Mouse (Mus musculus) adrenal gland, adult (tissue): ENCODE results near the gene Plekhg3.
A peak's percentile ranks its signal among the peaks of the same experiment; 100 is the strongest.

Source experiments
- DNase-seq, 2 experiments: peaks; one replicate each; pipeline ENCODE4 v3.0.0; 2022 to 2023; ENCODE audit warnings: low spot score in 1 of 2; ENCODE audit not compliant: inconsistent age in 2 of 2

Gene Plekhg3

DNA sequence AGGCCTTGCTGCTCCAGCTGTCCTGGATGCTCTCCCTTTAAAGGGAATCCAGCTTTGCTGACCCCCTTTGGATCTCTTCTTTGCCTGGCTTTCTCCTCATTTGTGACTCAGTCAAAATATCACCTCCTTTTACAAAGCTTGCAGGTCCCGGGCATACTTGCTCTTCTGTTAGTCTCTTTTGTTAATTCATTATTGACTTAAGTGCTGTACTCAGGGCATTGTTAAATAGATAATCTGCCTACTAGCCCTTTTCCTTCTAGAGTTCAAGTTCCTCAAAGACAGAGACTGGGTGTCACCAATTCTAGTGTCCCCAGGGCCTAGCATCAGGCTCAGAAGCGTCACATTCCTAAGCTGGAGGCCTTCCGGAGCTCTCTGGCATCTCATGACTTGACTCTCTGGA is 18.5 kb downstream of the Plekhg3 start:
- no peak for DNase-seq

DNA sequence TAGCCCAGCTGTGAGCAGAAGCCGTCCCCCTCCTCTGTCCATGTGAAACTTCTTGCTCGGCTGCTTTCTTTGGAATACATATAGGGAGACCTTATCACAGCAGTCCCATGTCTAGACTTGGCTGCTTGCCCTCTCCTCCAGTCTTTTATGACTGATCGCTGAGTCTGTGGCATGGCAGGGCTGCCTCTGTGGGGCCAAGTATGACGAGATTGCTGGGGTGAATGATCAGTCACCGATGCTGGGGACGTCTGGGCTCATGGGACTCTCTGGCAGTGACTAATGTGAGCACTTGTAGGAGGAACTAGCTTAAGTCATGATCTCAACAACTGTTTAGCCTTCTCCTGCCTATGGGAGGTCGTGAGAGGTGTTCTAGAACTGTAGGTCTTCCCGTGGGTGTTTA is 21.6 kb downstream of the Plekhg3 start:
- DNase-seq, result peak; percentile 83 to 88

DNA sequence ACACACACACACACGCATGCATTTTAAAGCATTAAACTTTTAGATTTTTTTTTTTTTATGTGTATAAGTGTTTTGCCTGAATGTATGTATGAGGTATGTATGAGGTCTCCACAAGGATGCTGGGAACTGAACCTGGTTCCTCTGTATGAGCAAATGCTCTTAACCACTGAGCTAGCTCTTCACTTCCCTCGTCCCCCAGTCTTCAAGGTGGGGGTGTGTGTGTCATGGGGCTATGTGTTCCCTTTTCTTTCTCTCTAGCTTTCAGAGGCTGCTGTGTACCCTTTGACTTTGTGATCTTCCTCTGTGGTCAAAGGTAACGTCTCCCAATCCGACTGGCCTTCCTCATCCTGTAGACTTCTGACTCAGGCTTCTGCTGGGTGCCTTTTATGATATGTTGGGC is 22.3 kb downstream of the Plekhg3 start:
- no peak for DNase-seq

DNA sequence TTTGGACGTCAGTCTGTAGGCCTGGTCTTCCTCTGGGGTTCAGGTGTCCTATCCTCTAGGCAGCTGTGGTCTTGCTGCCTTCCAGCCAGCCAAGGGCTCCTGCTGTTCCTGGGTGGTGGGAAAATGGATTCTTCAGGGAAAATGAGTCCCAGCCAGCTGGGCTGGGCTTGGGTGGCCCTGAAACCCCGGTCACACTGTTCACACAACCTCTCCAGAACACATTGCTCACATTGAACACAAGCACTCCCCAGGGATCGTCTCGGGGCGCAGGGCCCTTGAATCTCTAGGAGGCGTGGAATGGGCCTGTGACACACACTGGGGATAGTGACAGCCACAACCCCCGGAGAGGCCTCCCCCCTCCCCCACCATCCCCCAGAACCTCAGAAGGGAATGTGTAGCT is 23.2 kb downstream of the Plekhg3 start:
- peak in 1 of 2 experiments; percentile 38 for DNase-seq

DNA sequence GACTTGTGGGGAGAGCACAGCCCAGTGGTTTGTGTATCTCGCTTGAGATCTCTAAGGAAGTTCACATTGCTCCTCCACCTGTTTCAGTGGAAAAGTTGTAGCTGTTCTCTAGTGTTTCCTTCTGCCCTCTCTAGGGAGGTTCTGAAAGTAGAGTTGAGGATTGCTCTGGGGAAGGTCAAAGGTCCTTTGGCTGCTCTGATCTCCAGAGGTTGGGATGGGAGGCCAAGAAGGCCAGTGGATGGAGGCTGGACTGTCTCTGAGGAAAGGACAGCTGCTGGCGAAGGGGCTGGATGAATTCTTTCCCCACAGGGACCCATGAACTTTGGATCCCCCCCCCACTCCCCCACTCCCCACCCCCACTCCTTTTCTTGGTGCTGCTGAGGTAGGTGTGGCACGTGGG is 23.7 kb downstream of the Plekhg3 start:
- no peak for DNase-seq

DNA sequence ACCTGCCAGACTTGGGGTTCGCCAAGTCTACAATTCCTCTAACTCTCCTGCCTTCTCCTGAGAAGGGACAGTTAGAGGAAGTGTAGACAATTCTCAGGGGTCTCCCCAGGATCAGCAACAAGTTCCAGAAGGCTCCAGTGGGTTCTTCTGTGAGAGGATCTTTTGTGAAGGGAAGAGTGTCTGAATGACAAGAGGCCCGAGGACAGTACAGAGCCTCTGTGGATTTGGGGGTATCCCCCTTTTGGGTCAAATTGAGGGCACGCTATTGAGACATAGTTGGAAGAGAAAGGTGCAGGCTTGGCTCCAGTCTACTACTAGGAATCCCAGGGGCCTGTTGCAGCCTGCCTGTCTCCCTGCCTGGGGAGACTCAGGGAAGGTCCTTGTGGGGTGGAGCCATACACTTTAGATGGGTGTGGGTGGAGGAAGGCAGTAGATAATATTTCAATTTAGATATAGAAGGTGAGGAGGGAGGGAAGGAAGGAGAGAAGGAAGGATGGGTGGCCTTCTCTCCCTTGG is 24.2 kb downstream of the Plekhg3 start:
- DNase-seq, result no peak

DNA sequence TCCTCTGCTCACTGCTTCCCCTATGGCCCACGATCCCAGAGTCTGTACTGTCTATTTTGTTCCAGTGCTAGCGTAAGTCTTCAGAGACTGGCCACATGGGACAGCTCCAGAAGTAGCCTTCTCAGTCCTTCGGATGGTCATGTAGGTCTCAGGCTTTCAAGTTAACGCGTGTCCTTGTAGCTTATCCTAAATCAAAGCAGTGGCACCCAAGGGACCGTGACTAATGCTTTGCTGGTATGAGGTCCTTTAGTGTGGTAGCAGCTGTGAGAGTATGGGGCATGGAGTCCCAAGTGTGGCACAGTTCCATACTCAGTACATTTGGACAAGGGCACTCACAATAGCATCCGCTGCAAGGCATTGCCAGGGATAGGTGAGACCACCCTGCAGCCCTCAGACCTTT is 25.5 kb downstream of the Plekhg3 start:
- DNase-seq, result peak; percentile 60 to 81

DNA sequence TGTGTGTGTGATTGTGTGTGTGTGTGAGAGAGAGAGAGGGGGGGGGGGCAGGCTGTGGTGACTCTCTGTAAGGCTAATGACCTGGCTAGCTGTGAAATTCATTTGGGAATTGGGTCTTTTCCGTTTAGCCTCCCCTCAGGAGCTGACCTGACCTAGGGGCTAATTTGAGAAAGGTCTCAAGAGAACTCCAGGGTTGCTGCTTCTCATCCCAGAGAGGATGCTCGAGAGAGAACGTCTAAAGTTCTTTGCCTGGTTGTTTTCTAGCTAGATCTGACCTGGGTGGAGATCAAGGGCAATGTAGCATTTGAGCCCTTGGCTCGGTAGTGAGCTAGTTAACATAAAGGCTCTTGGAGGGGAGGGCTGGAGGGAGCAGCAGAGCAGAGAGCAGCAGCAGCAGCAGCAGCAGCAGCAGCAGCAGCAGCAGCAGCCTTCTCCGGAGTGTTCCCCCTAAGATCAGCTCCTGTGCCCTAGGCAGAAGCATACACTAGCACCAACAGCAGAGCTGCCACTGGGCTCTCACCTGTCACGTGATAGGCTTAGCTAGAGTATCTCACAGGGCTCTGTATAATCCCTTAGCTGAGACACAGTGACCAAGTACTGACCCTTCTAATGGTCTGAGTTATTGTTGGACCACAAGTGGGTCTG is 26.2 kb downstream of the Plekhg3 start:
- no peak for DNase-seq

DNA sequence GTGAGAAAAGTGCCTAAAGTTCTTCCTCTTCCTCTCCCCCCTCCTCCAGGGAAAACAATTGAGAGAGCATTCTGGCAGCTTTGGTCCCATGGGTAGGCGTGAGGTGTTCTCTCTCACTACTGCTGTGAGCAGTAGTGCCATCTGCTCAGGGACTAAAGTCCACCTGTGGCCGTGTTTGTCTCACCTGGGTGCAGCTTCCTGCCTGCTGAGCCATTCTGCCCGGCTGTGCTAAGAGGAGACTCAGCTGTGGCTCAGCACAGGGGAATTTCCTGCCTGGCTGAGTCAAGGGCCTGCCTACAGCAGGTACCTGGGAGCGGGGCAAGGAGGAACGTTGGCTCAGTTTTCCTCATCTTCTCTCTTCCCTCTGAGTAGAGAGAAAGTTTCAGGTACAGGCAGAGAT is 27.5 kb downstream of the Plekhg3 start:
- no peak for DNase-seq

DNA sequence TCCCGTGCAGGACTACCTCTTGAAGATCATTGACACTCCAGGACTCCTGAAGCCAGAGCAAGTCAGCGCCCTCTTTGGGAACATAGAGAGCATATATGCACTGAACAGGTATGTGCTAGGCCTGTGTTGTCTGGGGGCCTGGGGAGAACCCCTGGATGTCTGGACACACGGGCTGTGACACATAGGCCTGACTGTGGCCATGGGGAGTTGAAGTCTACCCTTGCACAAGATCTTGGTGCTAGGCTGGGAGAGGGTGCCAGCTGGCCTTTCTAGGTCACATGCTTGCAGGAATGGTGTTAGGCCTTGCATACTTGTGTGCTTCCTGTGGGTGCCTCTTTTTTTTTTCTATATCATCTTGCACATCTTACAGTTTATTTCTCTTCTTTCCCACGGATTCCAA is 31.5 kb downstream of the Plekhg3 start:
- peak in 1 of 2 experiments; percentile 79 for DNase-seq

DNA sequence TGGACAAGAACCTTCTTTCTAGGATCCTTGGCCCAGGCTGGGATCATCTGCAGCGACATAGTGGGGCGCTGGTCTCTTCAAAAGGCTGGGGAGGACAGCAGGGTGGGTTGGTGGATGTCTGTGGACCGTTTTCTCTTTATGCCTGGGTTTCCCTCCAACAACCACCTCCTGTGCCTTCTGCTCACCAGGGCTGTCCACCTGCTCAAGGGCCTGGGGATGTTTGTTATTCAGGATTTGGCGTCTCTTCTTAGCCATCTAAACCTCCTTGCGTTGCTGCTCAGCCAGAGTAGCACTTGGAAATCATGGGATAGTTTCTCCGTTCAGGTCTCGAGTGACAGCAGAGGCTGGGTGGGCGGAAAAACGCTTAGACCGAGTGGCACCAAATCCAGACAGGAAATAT is 35.6 kb downstream of the Plekhg3 start:
- no peak for DNase-seq

DNA sequence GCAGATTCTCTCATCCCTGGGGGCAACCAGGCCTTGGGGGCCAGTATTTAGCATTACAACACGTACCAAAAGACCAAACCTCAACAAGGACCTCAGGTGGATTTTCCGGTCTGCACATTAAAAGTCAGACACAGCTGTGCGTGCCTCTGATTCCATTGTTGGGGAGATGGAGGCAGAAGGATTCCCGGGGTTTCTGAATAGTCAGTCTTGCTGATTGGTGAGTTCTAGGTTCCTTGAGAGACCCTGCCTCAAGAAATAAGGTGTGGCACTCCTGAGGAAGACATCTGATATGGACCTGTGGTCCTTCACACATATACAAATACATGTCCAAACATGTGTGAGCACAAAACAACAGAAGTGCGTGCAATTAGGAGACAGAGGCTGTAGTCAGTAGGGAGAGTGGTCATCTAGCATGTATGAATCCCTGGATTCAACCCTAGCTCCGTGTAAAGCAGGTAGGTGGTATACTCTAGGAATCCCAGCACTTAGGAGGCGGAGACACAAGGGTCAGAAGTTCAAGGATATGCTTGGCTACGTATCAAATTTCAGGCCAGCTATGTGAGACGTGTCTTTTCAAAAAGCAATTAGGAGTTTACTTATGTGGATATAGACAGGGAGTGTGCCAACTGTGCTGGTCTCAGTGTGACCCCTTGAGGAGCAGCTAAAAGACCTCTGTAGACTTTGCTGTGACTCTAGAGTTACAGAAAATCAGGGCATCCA is 39.7 kb downstream of the Plekhg3 start:
- no peak for DNase-seq

DNA sequence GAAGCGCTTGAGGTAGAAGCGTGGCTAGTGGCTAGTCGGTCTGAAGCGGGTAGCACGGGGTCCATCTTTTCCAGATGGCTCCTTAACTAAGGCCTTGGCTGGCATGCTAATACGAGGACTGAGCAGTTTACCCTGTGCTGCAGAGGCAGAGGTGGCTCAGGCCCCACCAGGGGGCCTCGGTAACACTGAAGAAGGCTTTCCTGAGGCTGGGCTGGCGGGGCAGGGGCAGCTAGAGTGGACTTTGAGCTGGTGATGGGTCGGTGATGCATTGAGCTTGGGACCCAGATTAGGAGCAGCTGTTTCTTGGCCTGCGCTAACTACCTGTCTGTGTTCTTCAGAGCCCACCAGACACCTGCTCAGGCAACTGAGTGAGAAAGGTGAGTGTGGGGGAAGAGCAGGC is 40.6 kb downstream of the Plekhg3 start:
- no peak for DNase-seq

DNA sequence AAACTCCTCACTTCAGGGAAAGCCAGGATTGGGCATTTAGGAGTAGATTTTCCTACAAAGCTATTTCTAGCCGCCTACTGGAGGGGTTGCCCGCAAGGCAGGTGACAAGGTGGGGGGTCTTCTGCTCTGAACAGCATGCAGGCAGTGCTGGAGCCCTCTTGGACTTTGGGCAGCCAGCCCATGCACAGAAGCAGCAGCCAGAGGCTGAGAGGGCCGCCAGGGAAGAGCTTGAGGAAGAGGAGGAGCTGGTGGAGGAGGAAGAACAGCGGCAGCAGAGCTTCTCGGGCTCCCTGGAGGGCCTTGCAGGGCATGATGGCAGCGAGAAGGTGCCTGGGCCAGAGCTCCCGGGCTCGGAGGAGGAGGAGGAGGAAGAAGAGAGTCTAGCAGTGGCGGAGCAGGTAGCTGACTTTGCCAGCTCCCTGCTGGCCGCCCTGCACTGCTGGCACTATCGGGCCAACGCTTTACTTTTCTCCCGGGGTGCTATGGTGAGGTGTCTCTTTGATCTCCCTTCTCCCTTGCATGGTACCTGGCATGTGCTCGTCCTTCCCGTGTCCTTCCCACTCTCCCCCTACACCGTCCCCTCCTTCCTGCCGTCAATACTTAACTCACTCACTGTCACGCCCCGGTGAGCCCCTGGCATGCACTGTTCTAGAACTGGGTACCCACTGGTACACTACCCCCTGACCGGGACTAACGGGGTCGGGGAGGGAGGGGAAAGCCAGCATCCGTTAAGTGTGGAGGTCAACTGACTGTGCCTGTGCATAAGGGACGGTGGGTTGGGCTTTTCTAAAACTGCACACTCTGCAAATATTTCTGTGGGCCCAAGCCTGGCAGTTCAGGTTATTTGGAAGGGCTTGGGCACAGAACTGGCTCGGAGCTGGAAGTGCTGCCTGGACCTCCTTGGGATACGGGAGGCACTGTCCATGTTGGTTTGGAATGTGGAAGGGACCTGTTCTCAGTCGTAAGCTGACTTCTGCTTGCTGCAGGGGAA is 41.9 kb downstream of the Plekhg3 start:
- DNase-seq, result no peak

DNA sequence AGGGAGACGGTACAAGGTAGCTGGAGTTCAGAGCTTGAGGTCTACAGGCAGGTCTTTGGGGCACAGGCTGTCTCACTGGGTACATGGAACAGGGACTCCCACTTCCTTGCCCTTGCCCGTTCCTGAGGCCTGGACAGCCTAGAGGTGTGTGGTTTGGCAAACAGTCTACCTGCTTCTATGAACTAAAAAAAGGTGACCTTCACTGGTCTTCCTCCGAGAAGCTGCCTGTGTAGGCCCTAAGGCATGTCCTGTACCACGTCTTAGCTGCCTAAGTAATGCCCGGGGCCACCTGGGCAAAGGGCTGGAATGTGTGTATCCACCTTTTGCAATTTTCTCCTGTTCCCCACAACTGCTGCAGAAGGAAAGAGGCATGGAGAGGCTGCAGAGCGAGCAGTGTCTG is 42.7 kb downstream of the Plekhg3 start:
- no peak for DNase-seq

DNA sequence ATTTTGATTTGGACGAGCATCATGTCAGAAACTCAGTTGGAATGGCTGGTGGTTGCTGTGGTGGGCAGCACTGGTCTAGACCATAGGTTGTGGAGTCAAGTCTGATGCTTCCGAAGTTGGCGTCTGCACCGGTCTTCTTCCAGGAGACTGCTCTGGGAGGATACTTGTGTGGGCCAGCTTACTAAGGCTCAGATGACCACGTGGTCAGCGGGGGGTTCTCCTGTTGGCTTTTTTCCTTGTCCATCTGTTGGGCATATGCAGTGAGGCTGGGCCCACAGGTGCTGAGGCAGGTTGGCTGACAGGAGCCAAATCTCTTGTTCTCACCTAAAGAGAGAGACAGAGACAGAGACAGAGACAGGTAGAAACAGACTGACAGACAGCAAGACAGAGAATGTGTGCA is 44.1 kb downstream of the Plekhg3 start:
- DNase-seq, result no peak

DNA sequence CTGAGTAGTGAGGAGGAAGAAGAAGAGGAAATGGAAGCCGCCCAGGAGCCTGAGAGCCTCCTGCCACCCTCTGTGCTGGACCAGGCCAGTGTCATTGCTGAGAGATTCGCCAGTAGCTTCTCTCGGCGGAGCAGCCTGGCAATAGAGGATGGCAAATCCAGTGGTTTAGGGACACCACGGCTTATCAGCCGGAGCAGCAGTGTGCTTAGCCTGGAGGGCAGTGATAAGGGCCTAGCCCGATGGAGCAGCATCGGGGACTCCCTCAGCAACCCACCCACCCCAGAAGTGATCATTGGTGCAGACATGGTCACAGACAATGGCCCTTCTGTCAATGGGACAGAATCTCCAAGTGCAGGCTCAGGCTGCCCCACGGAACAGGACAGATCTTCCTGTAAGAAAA is 45.4 kb downstream of the Plekhg3 start:
- no peak for DNase-seq

DNA sequence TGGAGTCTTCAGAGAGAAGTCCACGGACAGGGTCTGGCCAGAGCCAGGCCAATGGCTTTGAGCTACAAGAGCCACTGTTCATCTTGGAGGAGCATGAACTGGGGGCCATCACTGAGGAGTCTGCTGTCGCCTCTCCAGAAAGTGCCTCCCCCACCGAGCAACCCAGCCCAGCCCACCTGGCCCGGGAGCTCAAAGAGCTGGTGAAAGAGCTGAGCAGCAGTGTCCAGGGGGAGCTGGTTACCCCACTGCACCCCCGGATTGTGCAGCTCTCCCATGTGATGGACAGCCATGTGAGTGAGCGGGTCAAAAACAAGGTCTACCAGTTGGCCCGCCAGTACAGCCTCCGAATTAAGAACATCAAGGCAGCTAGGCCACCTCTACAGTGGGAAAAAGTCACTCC is 46.1 kb downstream of the Plekhg3 start:
- no peak for DNase-seq

DNA sequence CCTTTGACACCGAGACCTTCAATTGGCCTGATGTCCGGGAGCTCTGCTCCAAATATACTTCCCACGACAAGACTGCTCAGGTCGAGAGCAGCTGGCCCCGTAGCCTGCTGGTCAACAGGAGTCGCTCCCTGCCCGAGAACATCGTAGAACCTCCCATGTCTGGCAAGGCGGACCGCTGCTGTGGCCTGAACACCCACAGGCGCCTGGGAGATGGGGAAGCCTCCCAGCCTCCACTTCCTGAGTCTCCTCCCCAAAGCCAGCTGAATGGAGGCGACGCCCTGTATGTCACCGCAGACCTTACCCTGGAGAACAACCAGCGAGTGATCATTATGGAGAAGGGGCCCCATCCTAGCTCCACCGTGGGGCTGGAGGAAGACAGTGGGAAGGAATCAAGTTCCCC is 47.2 kb downstream of the Plekhg3 start:
- no peak for DNase-seq

DNA sequence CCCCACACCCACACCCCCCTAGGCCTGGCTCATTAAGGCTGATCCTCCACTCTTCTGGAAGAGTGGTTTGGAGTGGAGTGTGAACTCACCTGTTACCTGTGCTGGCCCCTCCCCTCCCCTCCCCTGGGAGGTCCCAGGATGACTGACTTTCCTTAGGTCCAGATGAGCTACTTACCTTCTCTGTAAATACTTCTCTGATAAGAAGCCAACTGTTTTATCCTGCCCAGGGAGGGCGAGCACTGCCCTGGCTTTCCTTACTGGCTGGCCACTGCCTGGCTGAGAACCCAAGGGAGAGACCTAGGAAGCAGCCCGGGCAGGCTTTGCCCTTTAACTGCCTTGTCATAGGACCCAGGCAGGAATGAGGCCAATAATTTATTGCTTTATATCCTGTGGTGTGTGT is 47.8 kb downstream of the Plekhg3 start:
- DNase-seq, result no peak

DNA sequence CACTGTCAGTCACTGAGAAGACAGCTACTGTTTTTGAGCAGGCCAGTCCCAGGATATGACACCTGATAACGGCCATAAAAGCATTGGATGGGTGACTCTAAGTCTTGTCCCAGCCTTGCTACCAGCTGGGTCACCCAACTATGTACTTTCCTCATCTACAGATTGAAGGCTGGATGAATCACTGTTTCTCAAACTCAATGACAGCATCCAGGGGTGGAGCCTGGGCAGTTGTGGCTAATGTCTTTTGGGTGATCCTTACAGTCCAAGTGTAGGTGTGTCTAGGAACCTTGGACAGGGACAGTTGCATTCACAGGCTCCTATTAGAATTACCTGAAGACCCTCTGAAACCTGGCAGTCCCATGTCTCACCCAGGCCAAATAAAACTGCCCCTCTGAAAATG is 49.1 kb downstream of the Plekhg3 start:
- peak; percentile 57 to 79 for DNase-seq

DNA sequence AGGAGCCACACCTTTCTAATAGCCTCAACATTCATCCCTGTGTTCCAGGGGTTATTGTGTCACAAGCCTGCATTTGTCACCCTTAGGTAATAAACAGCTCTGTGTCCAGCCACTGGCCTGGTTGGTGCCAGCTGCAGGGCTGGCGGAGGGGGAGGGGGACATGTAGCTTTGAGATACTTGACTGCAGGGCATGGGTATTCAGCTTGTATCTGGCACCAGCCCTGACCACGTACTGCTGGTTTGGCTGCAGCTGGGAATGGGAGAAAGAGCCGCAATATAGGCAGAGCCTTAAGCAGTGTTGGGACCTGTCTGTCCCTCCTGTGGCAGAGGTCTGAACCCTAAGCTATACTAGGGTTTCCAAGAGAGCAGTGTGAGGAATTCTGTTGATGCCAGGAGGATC is 51.4 kb downstream of the Plekhg3 start:
- peak in 1 of 2 experiments; percentile 64 for DNase-seq
